Mouse (Mus musculus) left cerebral cortex, adult 18-20 months (tissue): Measurements from ENCODE around the gene Eif2ak4. TPM values are rescaled to one million over a fixed set of nuclear protein-coding genes. Genes with fewer than 3 reads are reported as not detected.

Experiments used
- DNase-seq, 2 experiments: peaks; one replicate each; pipeline ENCODE4 v3.0.0; 2021 to 2022; ENCODE audit warnings: low spot score in 2 of 2, mixed read lengths in 1 of 2
- long read RNA-seq, 2 experiments: library from polyadenylated mRNA; stranded (forward); transcript quantifications; one replicate each; pipeline ENCODE4 v2.0.0; 2021
- total RNA-seq, 2 experiments: library from RNA; stranded (reverse); gene quantifications; 2 replicates each; pipeline ENCODE4 v1.2.3; 2021

Eif2ak4 gene
- total RNA-seq: 10 to 100 TPM; 18.8 to 21.5 TPM
- long read RNA-seq, experiment 1, full-length matches to known transcripts: 4 of 10 reads
- long read RNA-seq, experiment 1, partial matches to known transcripts: 2 of 10 reads
- long read RNA-seq, experiment 1, other reads (novel, unspliced or antisense): 4 of 10 reads
- long read RNA-seq, experiment 2, full-length matches to known transcripts: 3 of 7 reads
- long read RNA-seq, experiment 2, partial matches to known transcripts: 2 of 7 reads
- long read RNA-seq, experiment 2, other reads (novel, unspliced or antisense): 2 of 7 reads

DNA sequence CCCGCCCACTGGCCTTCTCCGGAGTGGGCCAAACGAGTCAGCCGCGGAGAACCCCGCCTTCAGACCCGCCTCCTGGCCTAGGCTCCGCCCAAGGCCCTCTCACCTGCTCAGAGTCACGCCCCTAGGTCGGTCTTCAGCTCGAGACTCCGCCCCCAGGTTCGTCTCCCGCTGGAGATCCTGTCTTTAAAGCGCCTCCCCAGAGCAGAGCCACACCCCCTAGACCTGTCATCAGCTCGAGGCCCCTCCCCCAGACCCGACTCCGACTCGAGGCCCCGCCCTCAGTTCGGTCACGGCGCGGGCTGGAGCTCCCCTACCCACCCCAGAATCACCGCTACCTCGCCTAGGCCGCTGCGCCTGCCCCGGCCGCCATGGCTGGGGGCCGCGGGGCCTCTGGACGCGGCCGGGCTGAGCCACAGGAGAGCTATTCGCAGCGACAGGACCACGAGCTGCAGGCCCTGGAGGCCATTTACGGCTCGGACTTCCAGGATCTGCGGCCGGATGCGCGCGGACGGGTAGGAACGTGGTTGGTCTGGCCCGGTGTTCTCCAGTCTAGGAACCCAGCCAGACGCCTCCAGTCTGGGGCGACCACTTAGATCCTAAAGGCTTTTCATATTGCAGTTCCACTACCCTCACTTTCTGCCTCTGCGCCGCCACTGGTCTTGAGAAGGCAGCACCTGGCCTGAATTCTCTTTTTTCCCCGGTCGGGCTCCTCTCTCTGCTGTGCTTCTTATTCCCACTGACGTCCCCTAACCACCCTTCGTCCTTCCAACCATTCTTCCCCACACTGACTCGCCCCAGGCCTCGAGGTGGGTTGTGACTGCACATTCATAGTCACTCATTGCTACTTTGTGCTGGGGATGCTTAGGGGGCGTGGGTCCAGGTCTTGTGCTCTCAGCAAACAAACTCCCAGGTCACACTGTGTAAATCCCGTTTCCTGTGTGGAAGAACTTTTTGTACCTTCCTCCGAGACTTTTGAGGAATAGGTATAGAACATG, at the start of gene Eif2ak4:
Eif2ak4 (plus strand) TSS at position 278 of the 995 bp plus-strand sequence.
- DNase-seq: peak; percentile 96 to 98

DNA sequence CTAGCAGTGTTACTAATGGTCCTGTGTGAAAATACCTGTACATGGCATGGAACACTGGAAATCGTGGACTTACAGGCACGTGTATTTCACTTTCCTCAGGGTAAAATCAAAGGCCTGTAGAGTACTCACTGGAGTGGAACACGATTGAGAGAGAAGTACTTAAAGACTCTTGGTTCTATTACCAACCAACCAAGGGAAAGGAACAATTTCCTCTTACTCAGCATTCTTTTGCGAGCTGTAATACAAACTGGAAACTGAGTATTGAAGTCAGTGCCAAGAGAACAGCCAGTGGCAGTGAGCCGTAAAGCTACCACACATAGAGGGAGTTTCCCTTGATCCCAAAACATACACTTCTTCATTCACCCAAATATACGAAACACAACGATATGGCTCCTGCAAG, 47.1 kb upstream of the Eif2ak4 start:
- DNase-seq: no peak

DNA sequence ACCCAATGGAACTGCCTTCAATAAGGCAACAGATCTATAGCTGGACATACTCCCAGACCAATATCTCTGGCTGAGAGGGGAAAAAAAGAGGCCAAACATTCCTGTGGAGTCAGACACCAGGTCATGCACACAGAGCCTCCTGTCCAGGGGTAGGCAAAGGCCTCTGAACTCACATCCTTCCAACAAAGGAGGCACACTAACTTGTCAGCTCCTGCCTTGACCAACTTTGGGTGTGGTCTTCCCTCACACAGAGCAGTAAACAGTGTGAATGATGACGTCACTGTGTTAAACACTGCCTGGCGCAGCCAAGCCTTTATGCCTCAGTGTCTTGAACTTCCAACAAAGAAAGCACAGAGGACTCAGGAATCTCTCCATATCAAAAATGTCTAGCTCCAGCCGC, 44.5 kb upstream of the Eif2ak4 start:
- no peak for DNase-seq

DNA sequence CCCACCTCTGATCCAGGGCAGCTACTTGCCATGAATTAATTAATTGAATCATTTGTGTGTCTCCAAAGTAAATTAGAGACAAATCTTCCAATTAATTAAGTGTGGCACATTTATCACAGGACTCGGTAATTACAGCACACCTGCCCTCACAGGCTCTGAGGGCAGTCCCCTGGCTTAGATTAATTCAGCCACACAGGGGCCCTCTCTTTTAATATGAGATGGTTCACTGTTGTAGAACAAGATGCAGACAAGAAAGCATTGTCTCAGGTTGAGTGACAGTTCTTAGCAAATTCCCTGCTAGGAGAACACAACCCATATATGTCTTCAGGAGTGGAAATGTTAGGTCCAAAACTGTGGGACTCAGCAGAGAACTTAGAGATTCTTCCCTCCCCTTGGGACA, 42.9 kb upstream of the Eif2ak4 start:
- no peak for DNase-seq

DNA sequence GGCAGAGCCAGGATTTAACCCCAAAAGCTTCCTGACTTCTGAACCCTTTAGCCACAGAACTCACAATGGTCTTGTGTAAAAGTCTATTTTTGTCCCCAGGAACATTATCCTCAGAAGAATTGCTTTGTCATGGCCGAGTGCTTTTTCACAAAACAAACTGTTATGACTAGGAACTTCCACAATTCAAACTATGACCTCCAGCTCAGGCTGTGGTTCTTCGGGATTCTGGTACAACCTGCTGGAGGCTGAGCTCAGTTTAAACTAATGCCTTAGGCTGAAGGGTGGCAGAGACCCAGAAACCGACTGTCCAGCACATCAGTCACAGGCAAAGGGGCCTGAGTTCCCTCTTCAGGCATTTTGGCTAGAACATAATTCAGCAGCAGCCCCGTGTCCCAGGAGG, 34.9 kb upstream of the Eif2ak4 start:
- DNase-seq: no peak

DNA sequence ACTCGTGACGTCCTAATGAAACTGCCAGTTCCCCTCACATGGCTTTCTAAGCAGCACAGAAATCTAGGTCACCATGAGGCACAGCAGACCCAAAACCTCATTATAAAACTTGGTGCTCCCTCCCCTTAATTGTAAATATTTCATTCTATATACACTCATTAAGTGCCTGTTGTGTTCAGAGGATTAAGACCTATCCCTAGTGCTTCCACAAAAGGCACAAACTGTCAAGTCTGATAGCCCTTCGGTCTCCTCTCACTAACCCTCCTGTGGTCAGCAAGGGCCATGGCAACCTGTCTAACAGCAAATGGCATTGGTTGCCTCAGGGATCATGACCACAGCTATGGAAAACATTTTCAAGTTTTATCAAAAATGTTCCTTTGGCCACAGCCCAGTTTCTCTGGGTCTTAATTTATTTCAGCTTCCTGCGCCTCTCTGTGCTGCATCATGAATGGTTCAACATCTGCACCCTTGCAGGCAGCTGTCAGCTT, 34.5 kb upstream of the Eif2ak4 start:
- DNase-seq: no peak

DNA sequence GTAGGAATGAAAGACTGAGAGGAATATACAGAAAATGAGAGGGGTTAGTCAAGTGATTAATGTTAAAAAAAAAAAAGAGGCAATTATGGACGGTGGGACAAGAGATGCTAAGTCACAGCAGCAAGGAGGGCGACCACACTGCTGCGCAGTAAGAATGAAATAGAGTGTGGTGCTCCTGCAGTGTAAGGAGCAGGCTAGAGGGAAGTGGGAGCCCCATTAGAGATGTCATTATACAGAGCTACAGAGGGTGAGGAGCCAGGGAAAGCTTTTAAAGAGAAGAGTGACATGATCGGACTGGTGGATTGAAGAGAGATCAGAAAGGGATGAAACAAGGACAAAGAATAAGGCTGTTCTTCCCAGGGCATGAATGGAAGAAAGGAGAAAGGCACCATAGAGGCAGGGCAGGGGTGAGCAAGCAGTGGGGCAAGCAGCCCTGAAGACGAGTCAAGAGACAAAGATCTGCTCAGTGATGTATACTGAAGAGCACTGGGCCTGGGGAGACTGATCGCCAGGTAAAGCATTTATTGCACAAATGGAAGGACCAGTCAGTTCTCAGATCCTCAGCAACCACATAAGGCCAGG, 33.2 kb upstream of the Eif2ak4 start:
- no peak for DNase-seq

DNA sequence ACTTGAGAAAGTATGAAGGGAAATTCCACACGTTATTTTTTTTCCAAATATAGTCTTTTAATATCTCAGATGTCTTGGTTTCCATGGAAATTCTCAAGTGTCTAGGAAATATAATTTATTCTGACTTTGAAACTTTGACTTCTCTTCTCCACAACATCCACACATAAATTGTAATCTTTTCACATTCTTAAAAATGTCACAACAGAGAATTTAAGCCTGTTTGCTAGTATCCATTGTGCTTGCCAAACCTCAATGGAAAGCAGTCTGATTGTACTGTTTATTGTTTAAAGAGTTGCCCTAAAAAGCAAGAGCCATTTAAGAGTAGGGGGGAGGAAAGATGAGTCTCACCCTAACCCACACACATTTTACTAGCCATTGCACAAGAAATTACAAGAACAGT, 16.6 kb upstream of the Eif2ak4 start:
- DNase-seq: no peak

DNA sequence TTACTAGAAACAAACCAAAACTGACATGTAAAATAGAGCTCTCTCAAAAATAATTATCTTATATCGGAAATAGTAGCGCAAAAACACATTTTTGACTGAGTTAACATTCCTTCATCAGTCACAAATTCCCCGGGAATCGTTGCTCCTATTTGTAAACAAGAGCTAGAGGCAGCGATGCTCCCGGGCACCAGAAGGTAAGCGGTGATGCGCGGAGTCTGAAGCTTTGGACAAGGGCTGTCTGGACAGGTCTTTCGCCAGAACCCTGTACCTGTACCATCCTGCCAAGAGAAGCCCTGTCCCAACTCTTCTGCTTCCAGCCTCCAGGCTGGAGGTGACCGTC, 15.9 kb upstream of the Eif2ak4 start:
- DNase-seq: no peak

DNA sequence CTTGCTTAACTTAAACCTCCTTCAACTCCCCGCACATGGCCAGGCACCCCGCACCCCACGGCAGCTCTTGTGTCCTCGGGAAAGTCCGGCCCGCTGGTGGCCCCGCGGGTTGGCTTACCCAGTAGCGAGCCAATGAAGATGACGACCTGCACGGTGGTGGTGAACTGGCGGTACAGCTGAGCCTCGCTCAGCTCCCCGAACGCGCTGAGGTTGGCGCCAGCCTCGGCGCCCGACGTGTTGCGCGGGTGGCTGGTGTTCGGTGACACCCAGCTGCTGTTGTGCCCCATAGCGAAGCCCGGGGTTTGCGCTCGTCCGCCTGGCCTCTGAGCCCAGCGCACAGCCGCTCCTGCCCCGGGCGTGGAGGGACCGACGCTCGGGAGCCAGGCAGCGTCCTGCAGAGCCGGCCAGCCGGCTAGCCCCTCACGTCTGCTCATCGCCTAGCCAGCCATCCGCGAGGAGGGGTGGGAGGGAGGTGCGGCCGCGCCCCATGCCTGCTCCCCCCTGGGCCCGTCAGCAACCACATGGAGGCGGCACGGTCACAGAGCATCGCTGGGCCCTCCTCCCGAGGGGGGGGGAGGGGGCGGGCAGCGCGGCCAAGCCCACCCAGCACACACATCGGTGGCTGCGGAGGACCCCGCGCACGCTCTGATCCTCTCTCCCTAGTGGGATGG, 15.4 kb upstream of the Eif2ak4 start, which contains the start of gene Gpr176:
Gpr176 (minus strand) TSS at position 519 of the 671 bp plus-strand sequence.
- peak; percentile 30 to 37 for DNase-seq

DNA sequence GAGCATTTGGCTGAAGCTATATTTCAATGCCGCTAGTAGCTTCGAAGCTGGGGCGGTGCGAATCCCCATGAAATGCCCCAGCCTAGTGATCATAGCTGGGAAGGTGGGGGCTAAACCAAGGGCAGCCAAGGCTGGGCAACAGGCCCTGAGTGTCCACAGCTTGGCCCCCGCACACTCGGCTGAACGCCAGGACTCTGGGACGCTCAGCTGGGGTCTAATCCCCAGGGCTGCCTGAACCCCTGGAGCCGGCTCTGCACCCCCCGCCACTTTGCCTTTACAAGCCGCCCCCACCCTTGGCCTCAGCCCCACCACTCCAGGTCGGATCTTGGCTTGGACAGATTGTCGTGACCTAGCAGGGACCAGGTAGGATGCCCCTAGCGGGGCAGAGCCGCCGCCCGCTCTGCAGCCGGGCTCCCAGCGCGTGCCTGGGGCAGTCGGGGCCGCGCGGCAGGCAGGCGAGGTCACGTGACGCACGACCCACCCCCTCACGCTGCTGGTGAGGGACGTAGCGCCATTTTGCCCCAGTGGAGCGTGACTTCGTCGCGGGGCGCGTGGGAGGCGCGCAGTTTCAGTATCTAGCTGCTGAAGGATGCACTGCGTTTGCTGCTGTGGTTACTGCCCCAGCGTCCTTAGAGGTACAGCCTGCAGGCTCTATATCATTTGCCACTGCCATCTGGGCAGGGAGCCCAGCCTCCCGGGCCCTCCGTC, 14.7 kb upstream of the Eif2ak4 start:
- peak; percentile 88 to 89 for DNase-seq

DNA sequence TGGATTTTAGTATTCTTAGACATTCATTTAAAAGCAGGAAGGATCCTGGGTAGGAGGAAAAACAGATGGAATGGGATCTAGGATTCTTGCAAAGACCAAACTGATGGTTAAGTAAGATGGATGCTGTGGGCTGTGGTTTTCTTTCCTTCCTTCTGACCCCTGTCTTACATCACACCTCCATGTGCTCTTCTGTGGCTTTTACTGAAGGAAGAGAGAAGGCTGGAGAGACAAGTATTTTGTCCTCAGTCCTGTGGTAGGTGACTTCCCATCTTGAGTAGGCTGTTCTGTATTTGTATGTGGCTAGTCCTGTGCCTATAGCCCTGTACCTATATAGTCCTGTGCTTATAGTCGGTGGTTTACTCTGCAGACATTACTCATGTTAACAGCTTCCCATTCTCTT, 12.9 kb upstream of the Eif2ak4 start:
- DNase-seq: no peak

DNA sequence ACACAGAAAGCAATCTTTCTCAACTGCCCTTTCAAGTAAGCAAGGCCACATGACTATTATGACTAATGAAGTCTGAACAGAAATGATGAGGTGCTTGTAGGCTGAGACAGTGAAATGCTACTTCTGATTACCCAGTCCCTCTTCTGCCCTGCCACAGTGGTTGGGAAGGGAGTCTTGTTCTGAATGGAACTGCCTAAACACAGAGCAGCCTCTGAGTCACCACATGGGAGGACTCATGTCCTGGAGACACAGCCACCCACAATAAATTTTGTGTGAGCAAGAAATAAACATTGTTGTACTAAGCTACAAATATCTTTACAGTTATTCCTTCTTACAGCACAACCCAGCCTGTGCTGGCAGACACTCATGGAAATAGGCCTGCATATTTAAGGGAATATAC, 12.5 kb upstream of the Eif2ak4 start:
- peak; percentile 16 to 29 for DNase-seq

DNA sequence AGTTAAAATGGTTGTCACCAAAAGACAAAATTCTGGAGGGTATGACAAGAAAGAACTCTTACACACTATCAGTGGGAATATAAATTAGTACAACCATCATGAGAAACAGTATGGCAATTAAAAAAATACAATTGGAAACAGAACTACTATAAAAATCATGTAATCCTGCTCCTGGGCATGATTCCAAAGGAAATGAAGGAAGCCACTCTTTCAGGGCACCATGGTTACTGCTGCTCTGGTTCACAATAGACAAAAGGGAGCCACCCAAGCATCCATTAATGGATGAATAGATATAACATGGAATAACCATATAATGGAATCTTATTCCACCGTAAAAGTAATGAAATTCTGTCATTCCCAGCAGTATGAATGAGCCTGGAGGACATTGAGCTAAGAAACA, 8.7 kb upstream of the Eif2ak4 start:
- no peak for DNase-seq

DNA sequence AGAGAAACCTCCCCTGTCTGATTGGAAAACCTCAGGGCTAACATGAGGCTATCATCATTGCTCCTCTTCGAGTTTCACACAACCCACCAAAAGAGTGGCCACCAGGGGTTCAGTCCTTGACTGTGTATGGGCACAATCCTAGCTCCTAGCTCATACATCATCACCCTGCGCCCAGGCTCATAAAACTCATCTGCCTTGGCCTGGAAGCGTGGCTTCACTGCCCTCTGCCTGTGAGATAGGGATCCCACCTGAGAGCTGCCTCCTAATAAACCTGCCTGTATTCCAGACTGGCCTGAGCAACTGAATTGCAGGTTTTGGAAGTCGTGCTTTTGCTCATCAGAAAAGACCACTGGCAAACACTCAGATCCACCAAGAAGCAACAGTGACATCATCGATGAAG, 5.0 kb upstream of the Eif2ak4 start:
- no peak for DNase-seq

DNA sequence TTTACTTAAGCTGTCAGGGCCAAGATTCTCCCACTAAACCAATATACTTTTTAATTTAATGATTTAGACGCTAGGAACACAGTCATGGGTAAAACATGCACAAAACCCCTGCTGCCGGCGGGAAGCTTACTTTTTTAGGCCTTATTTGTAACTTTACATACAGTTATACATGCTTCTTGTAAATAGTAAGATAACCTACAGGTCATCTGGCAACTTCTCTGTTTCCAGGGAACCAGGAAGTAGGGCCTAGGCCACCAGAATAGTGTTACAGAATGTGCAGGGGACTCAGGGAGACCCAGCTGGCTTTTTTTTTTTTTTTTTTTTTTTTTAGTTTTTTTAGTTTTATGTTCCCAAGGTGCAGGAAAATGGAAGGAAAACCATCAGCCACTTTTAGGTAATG, 1.2 kb downstream of the Eif2ak4 start:
- no peak for DNase-seq

DNA sequence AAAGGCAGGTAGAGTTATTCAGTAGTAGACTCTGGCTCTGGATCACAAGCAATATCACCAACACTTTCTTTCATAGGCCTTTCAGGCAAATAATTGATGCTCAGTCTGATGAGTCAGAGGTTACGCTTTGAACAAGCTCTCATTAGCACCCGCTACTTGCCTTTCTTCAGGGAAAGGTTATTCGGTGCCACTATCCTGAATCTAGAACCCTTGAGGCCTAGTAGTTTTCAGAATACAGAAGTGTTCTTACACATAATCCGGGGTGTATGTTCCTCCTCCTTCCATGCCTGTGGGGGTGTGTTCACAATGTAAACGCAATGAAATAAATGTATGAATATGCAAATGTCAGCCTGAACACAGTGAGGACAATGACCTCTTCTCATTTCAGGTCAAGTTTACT, 1.7 kb downstream of the Eif2ak4 start:
- DNase-seq: no peak

DNA sequence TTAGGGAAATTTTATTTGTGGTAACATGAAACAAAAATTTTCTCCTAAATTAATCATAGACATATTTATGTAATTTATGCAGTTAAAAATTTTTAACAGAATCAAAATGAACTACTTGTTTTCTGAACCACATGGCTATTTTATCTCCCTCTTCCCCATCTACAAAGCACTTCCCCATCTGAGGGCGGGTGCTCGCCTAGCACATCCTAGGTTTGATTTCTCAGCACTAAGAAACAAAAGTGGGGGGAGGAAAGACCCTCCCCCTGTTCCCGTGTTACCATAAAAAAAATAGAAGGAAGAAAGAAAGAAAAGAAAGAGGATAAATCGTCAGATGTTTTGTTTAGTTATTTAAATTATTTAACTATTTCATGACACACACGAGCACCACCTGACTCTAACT, 2.8 kb downstream of the Eif2ak4 start:
- no peak for DNase-seq

DNA sequence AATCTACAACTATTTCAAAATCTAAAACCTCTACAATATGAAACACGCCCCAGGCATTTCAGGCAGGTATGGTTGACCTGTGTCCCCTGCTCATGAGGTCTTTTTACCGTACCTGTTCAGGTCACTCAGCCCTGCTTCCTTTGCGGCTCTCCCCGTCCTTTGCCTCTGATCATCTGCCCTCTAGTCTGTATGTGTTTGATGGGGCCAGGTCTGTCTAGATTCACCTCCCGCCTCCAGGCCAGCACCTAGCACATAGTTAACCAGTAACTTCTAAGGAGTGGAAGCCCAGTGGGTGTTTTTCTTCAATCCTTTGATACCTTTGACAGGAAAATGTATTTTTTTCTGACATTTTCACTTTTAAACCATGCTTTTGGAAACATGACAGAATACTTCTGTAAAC, 11.3 kb downstream of the Eif2ak4 start:
- no peak for DNase-seq

DNA sequence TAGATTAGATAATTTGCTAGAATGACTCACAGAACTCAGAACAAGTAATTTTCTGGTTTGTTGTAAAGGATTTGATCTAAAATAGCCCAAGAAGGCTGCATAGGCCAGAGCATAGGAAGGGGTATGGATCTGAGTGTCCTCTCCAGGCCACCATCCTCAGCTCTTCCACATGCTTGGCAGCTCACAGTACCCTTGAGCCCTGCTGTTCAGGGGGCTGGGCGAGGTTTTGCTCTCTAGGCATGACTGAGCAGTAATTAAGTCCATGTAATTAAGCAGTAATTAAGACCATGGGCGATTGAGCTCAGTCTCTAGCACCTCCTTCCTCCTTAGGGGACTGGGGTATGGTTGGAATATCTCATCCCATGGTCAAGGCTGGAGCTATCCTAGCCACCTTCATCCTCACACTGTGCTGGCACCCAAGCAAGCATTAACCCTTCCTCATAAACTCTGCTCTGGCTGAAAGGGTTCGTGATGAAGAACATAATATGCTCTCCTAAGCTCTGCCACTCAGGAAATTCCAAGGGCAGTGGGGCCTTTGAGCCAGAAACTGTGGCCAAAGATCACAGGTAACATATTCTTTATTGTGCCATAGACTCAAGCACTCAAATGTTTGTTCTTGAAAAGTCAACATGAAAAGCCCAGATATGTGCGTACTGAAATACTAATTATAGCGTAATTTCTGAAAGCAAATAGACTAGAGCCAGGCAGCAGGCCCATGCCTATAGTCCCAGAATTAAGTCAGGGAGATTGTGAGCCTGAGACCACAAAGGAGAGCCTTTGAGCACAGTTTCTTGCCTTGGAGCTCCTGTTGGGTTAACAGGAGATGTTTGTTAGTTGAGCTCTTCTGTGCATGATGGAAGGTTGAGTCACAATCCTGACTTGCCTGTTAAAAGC, 13.7 kb downstream of the Eif2ak4 start:
- DNase-seq: no peak
